Mouse (Mus musculus) cerebellum, adult 11-12 months (tissue): ENCODE measurements around the gene Pcyt1a.

Experiments
- DNase-seq: peaks from one replicate; pipeline ENCODE4 v3.0.0; 2022

The Pcyt1a gene

GRCm38 (mm10) chr16:32430474-32431046 lies at the start of gene Pcyt1a:
Gene Pcyt1a, plus strand, starts transcription at chr16:32430921.
- peak; percentile 89 for DNase-seq

- no peak for DNase-seq
Measured at GRCm38 (mm10) chr16:32382901-32383300, 47.8 kb upstream of the Pcyt1a start.

GRCm38 (mm10) chr16:32384885-32385284 lies 45.8 kb upstream of the Pcyt1a start:
- no peak for DNase-seq

- no peak for DNase-seq
Measured at GRCm38 (mm10) chr16:32386826-32387225, 43.9 kb upstream of the Pcyt1a start.

- no peak for DNase-seq
Measured at GRCm38 (mm10) chr16:32389049-32389448, 41.7 kb upstream of the Pcyt1a start.

- DNase-seq: no peak
Measured at GRCm38 (mm10) chr16:32389841-32390240, 40.9 kb upstream of the Pcyt1a start.

GRCm38 (mm10) chr16:32390882-32391281 lies 39.8 kb upstream of the Pcyt1a start:
- DNase-seq: no peak

GRCm38 (mm10) chr16:32395679-32396540 lies 34.8 kb upstream of the Pcyt1a start:
- DNase-seq: no peak

- no peak for DNase-seq
Measured at GRCm38 (mm10) chr16:32396541-32396835, 34.2 kb upstream of the Pcyt1a start.

- no peak for DNase-seq
Measured at GRCm38 (mm10) chr16:32398206-32398605, 32.5 kb upstream of the Pcyt1a start.

- no peak for DNase-seq
Measured at GRCm38 (mm10) chr16:32400267-32400666, 30.5 kb upstream of the Pcyt1a start, which contains the start of gene Tm4sf19. Gene Tm4sf19, plus strand, starts transcription at chr16:32400506.

GRCm38 (mm10) chr16:32401335-32401965 lies 29.3 kb upstream of the Pcyt1a start:
- no peak for DNase-seq

- no peak for DNase-seq
Measured at GRCm38 (mm10) chr16:32402818-32403217, 27.9 kb upstream of the Pcyt1a start.

GRCm38 (mm10) chr16:32405716-32406115 lies 25.0 kb upstream of the Pcyt1a start:
- no peak for DNase-seq

- no peak for DNase-seq
Measured at GRCm38 (mm10) chr16:32406671-32407070, 24.1 kb upstream of the Pcyt1a start.

GRCm38 (mm10) chr16:32407730-32408129 lies 23.0 kb upstream of the Pcyt1a start:
- no peak for DNase-seq

GRCm38 (mm10) chr16:32417457-32417856 lies 13.3 kb upstream of the Pcyt1a start:
- DNase-seq: no peak

- peak; percentile 95 for DNase-seq
Measured at GRCm38 (mm10) chr16:32419517-32420483, 10.9 kb upstream of the Pcyt1a start, which contains the start of gene Tctex1d2. Gene Tctex1d2, plus strand, starts transcription at chr16:32419702.

GRCm38 (mm10) chr16:32427506-32427905 lies 3.2 kb upstream of the Pcyt1a start:
- no peak for DNase-seq

- DNase-seq: no peak
Measured at GRCm38 (mm10) chr16:32431047-32431591, 398 bp downstream of the Pcyt1a start.

- no peak for DNase-seq
Measured at GRCm38 (mm10) chr16:32431926-32432325, 1.2 kb downstream of the Pcyt1a start.

GRCm38 (mm10) chr16:32433138-32433537 lies 2.4 kb downstream of the Pcyt1a start:
- DNase-seq: no peak
